Comparison of ENCODE assay signal across 24 mouse cellular contexts in genomic region chr1:71203581-71203980, GRCm38 (mm10).
"Had no signal": no experiment of that assay in that cellular context is flagged by ENCODE, and none has a peak within 500 bp of the region (broad histone marks: within the 10 kb centered on the region; RNA-seq: fewer than 3 reads in every experiment).

No protein-coding gene starts in this region.

- H3K9ac ChIP-seq: heart, embryonic 12.5 days; hindbrain, embryonic 12.5 days; hindbrain, embryonic 14.5 days; intestine, embryonic 15.5 days; kidney, embryonic 15.5 days; limb, embryonic 12.5 days; liver, embryonic 14.5 days had no signal

- H3K4me3 ChIP-seq: heart, embryonic 10.5 days; heart, embryonic 12.5 days; hindbrain, embryonic 10.5 days; hindbrain, embryonic 12.5 days; intestine, embryonic 15.5 days; kidney, embryonic 15.5 days; layer of hippocampus, adult 2 months; left cerebral cortex, adult 2 months; limb, embryonic 10.5 days; limb, embryonic 12.5 days had no signal

- H3K36me3 ChIP-seq: heart, embryonic 10.5 days; heart, embryonic 12.5 days; hindbrain, embryonic 10.5 days; hindbrain, embryonic 12.5 days; intestine, embryonic 15.5 days; kidney, embryonic 15.5 days; limb, embryonic 10.5 days; limb, embryonic 12.5 days had no signal

- H3K27ac ChIP-seq: heart, embryonic 10.5 days; hindbrain, embryonic 10.5 days; hindbrain, embryonic 12.5 days; hindbrain, embryonic 14.5 days; intestine, embryonic 15.5 days; kidney, embryonic 15.5 days; layer of hippocampus, adult 2 months; left cerebral cortex, adult 2 months; limb, embryonic 10.5 days; limb, embryonic 12.5 days; liver, embryonic 14.5 days had no signal

- H3K9me3 ChIP-seq: heart, embryonic 10.5 days; heart, embryonic 12.5 days; hindbrain, embryonic 10.5 days; hindbrain, embryonic 12.5 days; intestine, embryonic 15.5 days; kidney, embryonic 15.5 days; limb, embryonic 10.5 days; limb, embryonic 12.5 days had no signal

- H3K4me2 ChIP-seq: heart, embryonic 12.5 days; hindbrain, embryonic 12.5 days; hindbrain, embryonic 14.5 days; intestine, embryonic 15.5 days; kidney, embryonic 15.5 days; limb, embryonic 12.5 days had no signal

- H3K4me1 ChIP-seq: heart, embryonic 10.5 days; heart, embryonic 12.5 days; hindbrain, embryonic 10.5 days; hindbrain, embryonic 12.5 days; intestine, embryonic 15.5 days; kidney, embryonic 15.5 days; limb, embryonic 10.5 days; limb, embryonic 12.5 days had no signal

- ATAC-seq: hindbrain, embryonic 16.5 days; inflammation-experienced regulatory T-cells, adult 6 months; intestine, embryonic 15.5 days; intestine, postnatal 0 days had no signal

- H3K27me3 ChIP-seq: heart, embryonic 12.5 days; hindbrain, embryonic 12.5 days; intestine, embryonic 15.5 days; kidney, embryonic 15.5 days; limb, embryonic 12.5 days had no signal

- DNase-seq: gastrocnemius, postnatal 14 days; gastrocnemius, postnatal 36 days; heart, adult 18-20 months; heart, postnatal 10 days; heart, postnatal 4 days; kidney, postnatal 10 days; kidney, postnatal 25 days; kidney, postnatal 4 days; liver had no signal
